Mouse (Mus musculus) thymus, adult 2 months (tissue): ENCODE data around the gene Traip. TPM values are rescaled to one million over a fixed set of nuclear protein-coding genes. Genes with fewer than 3 reads are reported as not detected.
A peak's percentile ranks its signal among the peaks of the same experiment; 100 is the strongest.

ENCODE experiments used
- DNase-seq: peaks from one replicate; pipeline ENCODE4 v3.0.0; 2021
- H3K27ac ChIP-seq: fragments of 200-500 bp; 2 replicates; pipeline ENCODE4 v1.5.1; 2012; ENCODE audit warnings: low read length, control low read depth; ENCODE audit not compliant: control insufficient read depth, insufficient read depth
- H3K27me3 ChIP-seq: fragments of 200-500 bp; 2 replicates; pipeline ENCODE4 v1.6.1; 2012; ENCODE audit warnings: mild to moderate bottlenecking, low read length, moderate library complexity, mixed read lengths; ENCODE audit not compliant: control insufficient read depth, insufficient read depth
- H3K36me3 ChIP-seq: fragments of 200-500 bp; 2 replicates; pipeline ENCODE4 v1.6.1; 2012; ENCODE audit warnings: mild to moderate bottlenecking, low read length, moderate library complexity; ENCODE audit not compliant: control insufficient read depth, insufficient read depth
- H3K4me1 ChIP-seq: fragments of 200-500 bp; replicated peaks from 2 replicates; pipeline ENCODE4 v1.6.1; 2012; ENCODE audit warnings: low read length; ENCODE audit not compliant: control insufficient read depth, insufficient read depth
- H3K4me3 ChIP-seq: fragments of 200-500 bp; 2 replicates; pipeline ENCODE4 v1.5.1; 2012; ENCODE audit warnings: mild to moderate bottlenecking, low read length, control low read depth, moderate library complexity; ENCODE audit not compliant: control insufficient read depth, insufficient read depth
- CTCF ChIP-seq: fragments of 200-500 bp; IDR thresholded peaks from 2 replicates; pipeline ENCODE4 v1.5.1; 2012; ENCODE audit warnings: mild to moderate bottlenecking, control low read depth, low read length, moderate library complexity, borderline replicate concordance; ENCODE audit not compliant: control insufficient read depth, poor library complexity, insufficient read depth; ENCODE audit errors: extremely low read depth
- POLR2A ChIP-seq: fragments of 200-500 bp; IDR thresholded peaks from 2 replicates; pipeline ENCODE4 v1.6.1; 2012; ENCODE audit warnings: mild to moderate bottlenecking, low read length, control low read depth, moderate library complexity; ENCODE audit not compliant: control insufficient read depth, poor library complexity, insufficient read depth; ENCODE audit errors: extremely low read depth
- WGBS: fragments of 180-500 bp; shearing (Covaris S2); methylation state at CpG from one replicate; pipeline ENCODE4 v1.1.7; 2018; 5-methylcytosine and 5-hydroxymethylcytosine counted together
- polyA plus RNA-seq: library from polyadenylated mRNA; depleted of rRNA; stranded (reverse); fragments of >200 nt; gene quantifications from 2 replicates; pipeline ENCODE4 v1.2.3, GENCODE M21; 2012

Gene Traip
- polyA plus RNA-seq, 1 experiment, result 9.2 TPM

DNA sequence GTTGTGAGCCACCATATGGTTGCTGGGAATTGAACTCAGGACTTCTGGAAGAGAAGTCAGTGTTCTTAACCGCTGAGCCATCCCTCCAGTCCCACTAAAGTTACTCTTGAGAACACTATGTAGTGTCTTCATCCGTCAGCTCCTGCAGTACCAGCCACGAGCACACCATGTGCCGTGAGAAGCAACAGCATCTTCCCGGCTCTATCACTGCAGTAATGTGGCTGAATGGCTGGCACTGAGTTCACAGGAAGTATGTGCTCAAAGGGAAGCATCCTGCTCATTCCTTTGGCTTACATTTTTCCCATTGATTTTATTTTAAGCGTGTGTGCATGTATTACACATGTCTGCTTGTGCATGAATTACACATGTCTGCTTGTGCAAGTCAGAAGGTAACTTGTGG lies 17.5 kb downstream of the Traip start:
- 95% methylated on average over 6 of the region's 6 CpGs for WGBS
- Histone ChIP-seq H3K27ac (no peak overlapping the region), H3K4me1 (peaks cover 3% of the 10 kb centered on the region; the same call in 1 of the 2 replicates), H3K36me3 (no peaks in the 10 kb centered on the region), H3K27me3 (no peaks in the 10 kb centered on the region), H3K4me3 (no peak overlapping the region)
- TF ChIP-seq POLR2A (no peak), CTCF (no peak)
- no peak for DNase-seq

GRCm38 (mm10) chr9:107968531-107968930 lies 18.6 kb downstream of the Traip start:
- TF ChIP-seq CTCF (no peak), POLR2A (no peak)
- WGBS, result 96% methylated on average over 7 of the region's 7 CpGs
- no peaks in the 10 kb centered on the region for H3K27me3 ChIP-seq
- H3K4me3 ChIP-seq, result no peak overlapping the region
- H3K36me3 ChIP-seq, result no peaks in the 10 kb centered on the region
- H3K27ac ChIP-seq, result no peak overlapping the region
- peaks cover 3% of the 10 kb centered on the region; the same call in 1 of the 2 replicates for H3K4me1 ChIP-seq
- DNase-seq, result no peak

- 88% methylated on average over 5 of the region's 5 CpGs for WGBS
- no peak for TF ChIP-seq CTCF
- TF ChIP-seq POLR2A, result no peak
- H3K27ac ChIP-seq, result no peak overlapping the region
- DNase-seq, result no peak
- H3K36me3 ChIP-seq, result no peaks in the 10 kb centered on the region
- peaks cover 9% of the 10 kb centered on the region for H3K4me1 ChIP-seq
- H3K4me3 ChIP-seq, result no peak overlapping the region
- H3K27me3 ChIP-seq, result no peaks in the 10 kb centered on the region
Measured at GRCm38 (mm10) chr9:107970311-107970710, 20.4 kb downstream of the Traip start.

GRCm38 (mm10) chr9:107971690-107972541 lies 22.0 kb downstream of the Traip start:
- Histone ChIP-seq H3K4me1 (peaks cover 22% of the 10 kb centered on the region), H3K27ac (no peak overlapping the region), H3K4me3 (no peak overlapping the region), H3K27me3 (no peaks in the 10 kb centered on the region), H3K36me3 (no peaks in the 10 kb centered on the region)
- DNase-seq, result no peak
- 65% methylated on average over 8 of the region's 8 CpGs for WGBS
- TF ChIP-seq CTCF, result no peak
- TF ChIP-seq POLR2A, result no peak

DNA sequence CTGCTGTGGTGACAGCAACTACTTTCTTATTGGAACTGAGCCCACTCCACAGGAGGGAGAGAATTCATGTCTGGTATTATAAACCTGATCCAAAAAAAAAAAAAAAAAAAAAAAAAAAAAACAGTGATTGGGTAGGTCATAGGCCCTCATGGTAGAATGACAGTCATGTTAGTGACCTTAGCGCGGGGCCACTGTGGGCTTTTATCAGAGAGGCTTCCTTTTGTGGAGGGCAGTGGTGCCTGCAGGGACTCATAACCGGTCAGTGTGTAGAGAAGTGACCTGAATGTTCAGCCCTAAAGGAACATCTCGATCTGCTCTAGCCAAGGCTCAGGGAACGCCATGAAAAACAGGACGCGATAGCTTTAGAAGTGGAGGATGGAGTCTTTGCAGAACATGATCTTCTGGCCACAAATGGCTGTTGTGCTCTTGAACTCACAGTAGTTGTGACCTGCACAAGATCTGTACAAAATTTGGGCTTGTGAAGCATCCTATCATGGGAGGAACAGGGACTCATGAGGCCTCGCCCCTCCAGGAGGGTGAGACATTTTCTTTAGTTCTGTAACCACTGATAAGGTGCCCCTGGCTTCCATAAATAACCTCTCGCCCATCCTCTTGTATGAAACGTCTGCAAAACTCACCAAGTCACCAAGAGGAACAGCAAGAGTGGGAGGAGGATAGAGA lies 24.7 kb downstream of the Traip start:
- H3K4me3 ChIP-seq, result no peak overlapping the region
- WGBS, result 70% methylated on average over 10 of the region's 10 CpGs
- peak overlapping the region; percentile 43; the same call in 1 of the 2 replicates for H3K27ac ChIP-seq
- TF ChIP-seq POLR2A (no peak), CTCF (no peak)
- no peaks in the 10 kb centered on the region for H3K27me3 ChIP-seq
- no peak for DNase-seq
- peaks cover 28% of the 10 kb centered on the region for H3K4me1 ChIP-seq
- peaks cover 12% of the 10 kb centered on the region for H3K36me3 ChIP-seq
